Mouse (Mus musculus) CH12.LX (cell line): ENCODE results near the gene Usp25. TPM values are rescaled to one million over a fixed set of nuclear protein-coding genes. Genes with fewer than 3 reads are reported as not detected.

Source experiments
- DNase-seq: peaks from one replicate; pipeline ENCODE4 v3.0.0-alpha.2; 2013; ENCODE audit errors: extremely low read depth
- H3K27ac ChIP-seq: 2 replicates; pipeline ENCODE4 v1.5.1; 2012; ENCODE audit warnings: low read depth, mild to moderate bottlenecking, control low read depth, moderate library complexity; ENCODE audit not compliant: insufficient read depth
- H3K27me3 ChIP-seq: replicated peaks from 2 replicates; pipeline ENCODE3; 2012; ENCODE audit warnings: inconsistent platforms
- H3K36me3 ChIP-seq, 2 experiments: replicated peaks in 1 of 2; 2 replicates each; pipeline versions ENCODE3 to v1.6.1; 2012; ENCODE audit warnings: inconsistent platforms in 1 of 2, low read length in 1 of 2, mild to moderate bottlenecking in 1 of 2, mixed read lengths in 1 of 2, moderate library complexity in 1 of 2; ENCODE audit not compliant: control insufficient read depth in 1 of 2, insufficient read depth in 1 of 2
- H3K4me1 ChIP-seq, 2 experiments: 2 replicates each; pipeline ENCODE4 v1.6.1; 2012; ENCODE audit warnings: inconsistent platforms in 1 of 2, moderate library complexity in 1 of 2; ENCODE audit not compliant: insufficient read depth in 2 of 2, control insufficient read depth in 1 of 2
- H3K4me2 ChIP-seq: 2 replicates; pipeline ENCODE4 v1.6.1; 2012; ENCODE audit warnings: low read depth, mild to moderate bottlenecking, control low read depth; ENCODE audit not compliant: poor library complexity, insufficient read depth, severe bottlenecking
- H3K4me3 ChIP-seq, 3 experiments: fragments of 150-350 bp in 1 of 3; sonication (generic) in 1 of 3; replicated peaks in 1 of 3; 2 replicates each; pipeline versions ENCODE3 to v1.5.1; 2011 to 2012; ENCODE audit warnings: low read depth in 2 of 3, low read length in 2 of 3, mild to moderate bottlenecking in 2 of 3, moderate library complexity in 2 of 3, control low read depth in 1 of 3, improper control_type of control experiment in 1 of 3, inconsistent platforms in 1 of 3, mixed read lengths in 1 of 3; ENCODE audit not compliant: poor library complexity in 1 of 3
- H3K79me2 ChIP-seq: replicated peaks from 2 replicates; pipeline ENCODE4 v1.6.1; 2012; ENCODE audit warnings: mild to moderate bottlenecking, moderate library complexity; ENCODE audit not compliant: control insufficient read depth, poor library complexity, insufficient read depth, severe bottlenecking; ENCODE audit errors: extremely low read depth
- H3K9ac ChIP-seq: 2 replicates; pipeline ENCODE4 v1.6.1; 2012; ENCODE audit warnings: low read depth, mild to moderate bottlenecking, control low read depth, moderate library complexity; ENCODE audit not compliant: insufficient read depth
- H3K9me3 ChIP-seq: replicated peaks from 2 replicates; pipeline ENCODE3; 2012; ENCODE audit warnings: low read length, inconsistent platforms, mixed read lengths
- BHLHE40 ChIP-seq: IDR thresholded peaks from 2 replicates; pipeline ENCODE4 v1.6.1; 2011; ENCODE audit warnings: mild to moderate bottlenecking, low read depth, low read length, improper control_type of control experiment
- CTCF ChIP-seq, 2 experiments: IDR thresholded peaks in 1 of 2; conservative IDR thresholded peaks in 1 of 2; 2 replicates each; pipeline ENCODE4 v1.5.1; 2011 to 2012; ENCODE audit warnings: low read depth in 2 of 2, low read length in 2 of 2, improper control_type of control experiment in 1 of 2, inconsistent platforms in 1 of 2, mild to moderate bottlenecking in 1 of 2, moderate library complexity in 1 of 2
- E2F4 ChIP-seq: IDR thresholded peaks from 2 replicates; pipeline ENCODE4 v1.6.1; 2011; ENCODE audit warnings: low read depth, low read length, improper control_type of control experiment; ENCODE audit not compliant: insufficient replicate concordance
- ETS1 ChIP-seq: conservative IDR thresholded peaks from 2 replicates; pipeline ENCODE4 v1.6.1; 2012; ENCODE audit warnings: low read depth, mild to moderate bottlenecking, inconsistent platforms, low read length, improper control_type of control experiment, moderate library complexity
- GABPA ChIP-seq: IDR thresholded peaks from 2 replicates; pipeline ENCODE4 v1.6.1; 2012; ENCODE audit warnings: low read depth, low read length, improper control_type of control experiment, inconsistent platforms; ENCODE audit not compliant: insufficient replicate concordance
- IRF4 ChIP-seq: IDR thresholded peaks from 2 replicates; pipeline ENCODE4 v1.6.1; 2014; ENCODE audit warnings: low read depth, mild to moderate bottlenecking, inconsistent platforms, low read length, improper control_type of control experiment
- JUND ChIP-seq: conservative IDR thresholded peaks from 2 replicates; pipeline ENCODE4 v1.6.1; 2011; ENCODE audit warnings: low read depth, low read length, improper control_type of control experiment
- MAFK ChIP-seq: IDR thresholded peaks from 2 replicates; pipeline ENCODE4 v1.6.1; 2011; ENCODE audit warnings: low read length, improper control_type of control experiment; ENCODE audit not compliant: insufficient replicate concordance
- MAZ ChIP-seq: IDR thresholded peaks from 2 replicates; pipeline ENCODE4 v1.6.1; 2012; ENCODE audit warnings: low read depth, mild to moderate bottlenecking, inconsistent platforms, low read length, improper control_type of control experiment, moderate library complexity
- MEF2A ChIP-seq: IDR thresholded peaks from 2 replicates; pipeline ENCODE4 v1.6.1; 2014; ENCODE audit warnings: low read depth, mild to moderate bottlenecking, inconsistent platforms, low read length, improper control_type of control experiment, borderline replicate concordance
- MXI1 ChIP-seq: IDR thresholded peaks from 2 replicates; pipeline ENCODE4 v1.6.1; 2011; ENCODE audit warnings: mild to moderate bottlenecking, low read depth, low read length, improper control_type of control experiment
- MYC ChIP-seq: IDR thresholded peaks from 2 replicates; pipeline ENCODE4 v1.6.1; 2011; ENCODE audit warnings: low read depth, mild to moderate bottlenecking, improper control_type of control experiment, low read length
- NELFE ChIP-seq: IDR thresholded peaks from 2 replicates; pipeline ENCODE4 v1.6.1; 2011; ENCODE audit warnings: low read depth, low read length, improper control_type of control experiment
- PAX5 ChIP-seq: IDR thresholded peaks from 2 replicates; pipeline ENCODE4 v1.6.1; 2012; ENCODE audit warnings: low read length, inconsistent platforms, mixed read lengths
- POLR2A ChIP-seq: IDR thresholded peaks from 2 replicates; pipeline ENCODE4 v1.6.1; 2011; ENCODE audit warnings: low read depth, mild to moderate bottlenecking, improper control_type of control experiment, low read length
- POLR2AphosphoS2 ChIP-seq: IDR thresholded peaks from 2 replicates; pipeline ENCODE4 v1.6.1; 2011; ENCODE audit warnings: low read depth, low read length, improper control_type of control experiment
- RAD21 ChIP-seq: IDR thresholded peaks from 2 replicates; pipeline ENCODE4 v1.6.1; 2011; ENCODE audit warnings: low read depth, mild to moderate bottlenecking, low read length, improper control_type of control experiment, moderate library complexity
- RCOR1 ChIP-seq: conservative IDR thresholded peaks from 2 replicates; pipeline ENCODE4 v1.6.1; 2012; ENCODE audit warnings: low read depth, mild to moderate bottlenecking, inconsistent platforms, low read length, improper control_type of control experiment
- SIN3A ChIP-seq: IDR thresholded peaks from 2 replicates; pipeline ENCODE4 v1.6.1; 2012; ENCODE audit warnings: low read length, improper control_type of control experiment, inconsistent platforms
- TCF12 ChIP-seq: IDR thresholded peaks from 2 replicates; pipeline ENCODE4 v1.6.1; 2014; ENCODE audit warnings: low read depth, mild to moderate bottlenecking, inconsistent platforms, low read length, improper control_type of control experiment
- USF1 ChIP-seq: IDR thresholded peaks from 2 replicates; pipeline ENCODE4 v1.6.1; 2014; ENCODE audit warnings: low read depth, mild to moderate bottlenecking, inconsistent platforms, low read length, improper control_type of control experiment
- USF2 ChIP-seq: conservative IDR thresholded peaks from 2 replicates; pipeline ENCODE4 v1.6.1; 2011; ENCODE audit warnings: low read depth, low read length, improper control_type of control experiment
- ZC3H11A ChIP-seq: IDR thresholded peaks from 2 replicates; pipeline ENCODE4 v1.6.1; 2012; ENCODE audit warnings: low read depth, mild to moderate bottlenecking, inconsistent platforms, low read length, improper control_type of control experiment
- ZMIZ1 ChIP-seq: IDR thresholded peaks from 2 replicates; pipeline ENCODE4 v1.6.1; 2012; ENCODE audit warnings: low read depth, mild to moderate bottlenecking, inconsistent platforms, low read length, improper control_type of control experiment
- dilution Hi-C: fragments of 300-500 bp; cut with MboI; formaldehyde crosslinking; loops from 2 replicates; pipeline ENCODE4 v1.14.3; 2020; ENCODE audit warnings: low sequenced_read_pairs; ENCODE audit not compliant: extremely low pct_unique_long_range_greater_than_20kb, extremely low pct_ligation_motif_present
- in situ Hi-C: fragments of 300-500 bp; cut with MboI; formaldehyde crosslinking; loops from 3 replicates; pipeline ENCODE4 v1.14.3; 2019; ENCODE audit warnings: low sequenced_read_pairs, low pct_ligation_motif_present, low pct_unique_long_range_greater_than_20kb, mixed read lengths
- polyA plus RNA-seq: library from polyadenylated mRNA; unstranded; fragments of >175 nt; gene quantifications from 2 replicates; pipeline ENCODE4 v1.2.1, GENCODE M21; 2012; ENCODE audit warnings: low read depth; ENCODE audit not compliant: insufficient read length
- total RNA-seq, 2 experiments: library from RNA; depleted of rRNA; stranded (reverse); fragments of 300-350 nt in 1 of 2; fragments of >200 nt in 1 of 2; gene quantifications; 2 replicates each; pipeline ENCODE4 v1.2.3; 2012 to 2014

Usp25 gene
- total and polyA plus RNA-seq, 3 experiments: 30.5 to 42.1 (median 32.5) TPM

GRCm38 (mm10) chr16:77111268-77111667 is 97.8 kb downstream of the Usp25 start:
- dilution Hi-C loops (no loop called here), in situ Hi-C loops (no loop called here)
- H3K36me3 ChIP-seq: peaks cover 13 to 51% of the 10 kb centered on the region in 2 experiments

GRCm38 (mm10) chr16:77125908-77126307 is 112.4 kb downstream of the Usp25 start:
- H3K9ac ChIP-seq: no peak overlapping the region
- dilution Hi-C loops (no loop called here), in situ Hi-C loops (loop anchor here (25.0 kb wide), 2 partner anchors 311 to 1036 kb away; no protein-coding TSS in a partner anchor)
- no peaks in the 10 kb centered on the region for H3K36me3 ChIP-seq
- H3K79me2 ChIP-seq: no peaks in the 10 kb centered on the region
- no peak for DNase-seq
- TF ChIP-seq USF1: no peak
- TF ChIP-seq E2F4: no peak
- TF ChIP-seq RAD21: no peak
- TF ChIP-seq MAZ: no peak
- TF ChIP-seq GABPA: no peak
- TF ChIP-seq RCOR1: no peak
- no peak for TF ChIP-seq MEF2A
- no peak for TF ChIP-seq NELFE
- TF ChIP-seq MXI1: no peak
- TF ChIP-seq USF2: no peak
- no peak for TF ChIP-seq POLR2AphosphoS2
- no peaks in the 10 kb centered on the region for H3K4me1 ChIP-seq
- no peak overlapping the region for H3K4me3 ChIP-seq
- H3K27ac ChIP-seq: no peak overlapping the region
- no peaks in the 10 kb centered on the region for H3K9me3 ChIP-seq
- no peak overlapping the region for H3K4me2 ChIP-seq
- no peaks in the 10 kb centered on the region for H3K27me3 ChIP-seq

More at GRCm38 (mm10) chr16:77111268-77111667, 97.8 kb downstream of the Usp25 start:
- Histone ChIP-seq H3K27ac (no peak overlapping the region), H3K9ac (no peak overlapping the region), H3K4me1 (no peaks in the 10 kb centered on the region), H3K4me3 (no peak overlapping the region), H3K4me2 (no peak overlapping the region), H3K27me3 (no peaks in the 10 kb centered on the region), H3K79me2 (no peaks in the 10 kb centered on the region), H3K9me3 (no peaks in the 10 kb centered on the region)
- TF ChIP-seq JUND (no peak), SIN3A (no peak), ETS1 (no peak), USF1 (no peak), ZMIZ1 (no peak), ZC3H11A (no peak), E2F4 (no peak), BHLHE40 (no peak), GABPA (no peak), IRF4 (no peak), RAD21 (no peak), PAX5 (no peak), TCF12 (no peak), CTCF (conservative IDR thresholded peaks at IDR 0.05 in 1 of 2, IDR thresholded peaks at IDR 0.05 in 1 of 2; ENCODE audit: low read depth in 2 of 2, low read length in 2 of 2) (no peak), USF2 (no peak), MYC (no peak), POLR2A (no peak), MAFK (no peak)
- DNase-seq: no peak
